Comparison of ENCODE assay signal across 9 mouse cellular contexts in genomic region chr9:10909573-10909972, GRCm38 (mm10). TPM values are rescaled to one million over a fixed set of nuclear protein-coding genes. Genes with fewer than 3 reads are reported as not detected.
A peak's percentile ranks its signal among the peaks of the same experiment; 100 is the strongest.
DNase-seq lines count a peak whose midpoint lies in the region; ATAC-seq lines count a peak whose summit lies in the region.
"Had no signal": no experiment of that assay in that cellular context is flagged by ENCODE, and none has a peak within 500 bp of the region (broad histone marks: within the 10 kb centered on the region; RNA-seq: fewer than 3 reads in every experiment).

No protein-coding gene starts in this region.

- peaks cover 16% of the 10 kb centered on the region for H3K4me1 ChIP-seq in hindbrain, embryonic 15.5 days (replicated peaks)
- peaks cover 20% of the 10 kb centered on the region for H3K4me1 ChIP-seq in midbrain, embryonic 16.5 days (ENCODE audit: control insufficient read depth, insufficient read depth, low read length)

- WGBS in hindbrain, embryonic 15.5 days = 17% methylated on average over 5 of the region's 5 CpGs
- WGBS in midbrain, embryonic 16.5 days = 12% methylated on average over 5 of the region's 5 CpGs

- ATAC-seq in hindbrain, embryonic 15.5 days (ENCODE audit: low FRiP score, low read depth) = no peak
- ATAC-seq in midbrain, embryonic 16.5 days = peak; percentile 34

- H3K27me3 ChIP-seq in hindbrain, embryonic 15.5 days = no peaks in the 10 kb centered on the region
- H3K27me3 ChIP-seq in midbrain, embryonic 16.5 days (ENCODE audit: control insufficient read depth, insufficient read depth, low read depth, low read length) = no peaks in the 10 kb centered on the region

- no peaks in the 10 kb centered on the region for H3K36me3 ChIP-seq in hindbrain, embryonic 15.5 days
- H3K36me3 ChIP-seq in midbrain, embryonic 16.5 days (ENCODE audit: control insufficient read depth, insufficient read depth, low read length) = no peaks in the 10 kb centered on the region
- H3K36me3 ChIP-seq: embryonic facial prominence, embryonic 15.5 days had no signal

- H3K27ac ChIP-seq in hindbrain, embryonic 15.5 days (replicated peaks) = 0 out of 2 replicates have a peak overlapping the region, but pooled peaks have one; percentile 26
- 0 out of 2 replicates have a peak overlapping the region, but pooled peaks have one; percentile 2 for H3K27ac ChIP-seq in midbrain, embryonic 16.5 days (ENCODE audit: low read length)
- H3K27ac ChIP-seq: embryonic facial prominence, embryonic 15.5 days had no signal

- peak; percentile 25 for DNase-seq in ovary, postnatal 10 days (ENCODE audit: low spot score)
- DNase-seq in ovary, postnatal 36 days (ENCODE audit: low spot score) = no peak
- DNase-seq in adrenal gland, adult 8-10 months = peak; percentile 2
- peak; percentile 53 for DNase-seq in embryo, embryonic 9.5 days (ENCODE audit: extremely low spot score)
- DNase-seq in layer of hippocampus, postnatal 10 days (ENCODE audit: low spot score in 2 of 2) = peak; percentile 82 to 84
- no peak for DNase-seq in spleen, adult 12 weeks (ENCODE audit: low spot score)

- no peak overlapping the region for H3K9ac ChIP-seq in hindbrain, embryonic 15.5 days
- no peak overlapping the region for H3K9ac ChIP-seq in midbrain, embryonic 16.5 days (ENCODE audit: low read depth, low read length)
- H3K9ac ChIP-seq: embryonic facial prominence, embryonic 15.5 days had no signal

- no peaks in the 10 kb centered on the region for H3K9me3 ChIP-seq in hindbrain, embryonic 15.5 days
- no peaks in the 10 kb centered on the region for H3K9me3 ChIP-seq in midbrain, embryonic 16.5 days (replicated peaks; ENCODE audit: control insufficient read depth, low read length, poor library complexity, severe bottlenecking)
- H3K9me3 ChIP-seq: embryonic facial prominence, embryonic 15.5 days had no signal

- H3K4me2 ChIP-seq in hindbrain, embryonic 15.5 days = no peak overlapping the region
- H3K4me2 ChIP-seq in midbrain, embryonic 16.5 days (ENCODE audit: low read length) = no peak overlapping the region
- H3K4me2 ChIP-seq: embryonic facial prominence, embryonic 15.5 days had no signal

- no peak overlapping the region for H3K4me3 ChIP-seq in hindbrain, embryonic 15.5 days
- no peak overlapping the region for H3K4me3 ChIP-seq in midbrain, embryonic 16.5 days (ENCODE audit: low read depth, low read length)
- H3K4me3 ChIP-seq: embryonic facial prominence, embryonic 15.5 days had no signal

RNA-seq across cellular contexts. Expression of gene Cntn5, which starts 5.0 kb away (rescaled TPM):
- not detected for total RNA-seq in adrenal gland, adult 8-10 months (2022)
- 16.0 and 22.5 TPM in 2 replicates for polyA plus RNA-seq in hindbrain, embryonic 15.5 days (2015; fragmentation: Nextera tagmentation; extraction: Ambion mirVana)
- 10 to 100 TPM; 17.4 to 22.4 TPM for total RNA-seq in layer of hippocampus, postnatal 10 days (2021)
- polyA plus RNA-seq in midbrain, embryonic 16.5 days (2015; fragmentation: Nextera tagmentation; extraction: Ambion mirVana) = 22.7 and 25.4 TPM in 2 replicates

Comparison
In these comparisons a context has a peak if more than half of its experiments do, and no peak if none do; other contexts are left out.
1. DNase-seq: peak in ovary, postnatal 10 days (single experiment), adrenal gland, adult 8-10 months (single experiment), embryo, embryonic 9.5 days (single experiment) and layer of hippocampus, postnatal 10 days (2 of 2); none in ovary, postnatal 36 days (single experiment) and spleen, adult 12 weeks (single experiment).
2. RNA of gene Cntn5, which starts 5.0 kb away (total RNA-seq): 17.4 to 22.4 TPM in layer of hippocampus, postnatal 10 days; not detected in adrenal gland, adult 8-10 months; every median in the first group is over 10 times any median in the second.